Mouse (Mus musculus): ENCODE results near the gene Slc41a1. TPM values are rescaled to one million over a fixed set of nuclear protein-coding genes. Genes with fewer than 3 reads are reported as not detected.

Gene Slc41a1
- total and polyA plus RNA-seq, 3 experiments = 43.4 to 69.5 (median 65.9) TPM

- intact Hi-C loops (cut with DNase I) = no loop called here
- Histone ChIP-seq H3K36me3 (ENCODE audit: control insufficient read depth, insufficient read depth, low read length) (no peaks in the 10 kb centered on the region), H3K79me2 (replicated peaks; ENCODE audit: control insufficient read depth, insufficient read depth, low read length) (no peaks in the 10 kb centered on the region), H3K4me3 (no peak overlapping the region), H3K27me3 (ENCODE audit: control insufficient read depth, insufficient read depth, low read length) (no peaks in the 10 kb centered on the region), H3K4me1 (ENCODE audit: control insufficient read depth, insufficient read depth, low read length) (no peaks in the 10 kb centered on the region), H3K27ac (no peak overlapping the region), H3K9ac (ENCODE audit: low read depth, low read length) (no peak overlapping the region)
- no peak for DNase-seq
- WGBS = 69% methylated on average over 6 of the region's 6 CpGs
- TF ChIP-seq EP300 (IDR thresholded peaks at IDR 0.05; ENCODE audit: insufficient read depth, low read depth, low read length) = no peak
Measured at GRCm38 (mm10) chr1:131890043-131890658, 62.9 kb downstream of the Slc41a1 start.

DNA sequence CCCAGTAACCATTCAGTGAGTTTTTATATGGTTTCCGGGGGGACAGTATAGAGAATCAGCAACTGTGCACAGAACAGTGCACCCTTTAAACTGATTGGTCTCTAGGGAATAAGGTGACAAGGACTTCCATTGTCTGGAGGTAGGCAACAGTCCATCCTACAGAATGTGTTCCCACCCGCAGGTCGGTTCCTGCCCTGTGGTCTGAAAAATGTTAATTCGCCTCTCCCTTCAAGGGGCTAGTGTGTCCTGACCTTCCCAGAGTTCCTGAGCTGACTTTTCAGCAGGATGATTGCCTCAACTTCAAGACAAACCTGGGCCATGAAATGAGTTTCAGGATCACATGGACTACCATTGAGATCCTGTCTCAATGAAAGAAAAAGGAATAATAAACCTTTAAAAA lies 64.1 kb downstream of the Slc41a1 start:
- 83% methylated on average over 4 of the region's 4 CpGs for WGBS
- H3K27ac ChIP-seq = no peak overlapping the region
- H3K4me3 ChIP-seq = no peak overlapping the region
- no peak for DNase-seq
- TF ChIP-seq CTCF (IDR thresholded peaks at IDR 0.05) (no peak), EP300 (IDR thresholded peaks at IDR 0.05; ENCODE audit: insufficient read depth, low read depth, low read length) (no peak), POLR2A (IDR thresholded peaks at IDR 0.05; ENCODE audit: insufficient read depth, low read depth, low read length) (no peak)
- no peak overlapping the region for H3K9ac ChIP-seq (ENCODE audit: low read depth, low read length)
- no peaks in the 10 kb centered on the region for H3K36me3 ChIP-seq (ENCODE audit: control insufficient read depth, insufficient read depth, low read length)
- intact Hi-C loops (cut with DNase I) = no loop called here
- H3K27me3 ChIP-seq (ENCODE audit: control insufficient read depth, insufficient read depth, low read length) = no peaks in the 10 kb centered on the region
- no peaks in the 10 kb centered on the region for H3K4me1 ChIP-seq (ENCODE audit: control insufficient read depth, insufficient read depth, low read length)
- H3K79me2 ChIP-seq (replicated peaks; ENCODE audit: control insufficient read depth, insufficient read depth, low read length) = no peaks in the 10 kb centered on the region

Other genes starting within 250 kb of the Slc41a1 start
- not detected for gene Avpr1b, start 228.3 kb upstream of the Slc41a1 start, total RNA-seq (2021)
- not detected in 2 replicates for gene Avpr1b, start 228.3 kb upstream of the Slc41a1 start, polyA plus RNA-seq (2012; rRNA removed)
- gene Ctse, start 189.2 kb upstream of the Slc41a1 start, total RNA-seq (2021) = under 1 TPM; 0.63 to 0.86 TPM
- 0.39 and 0.70 TPM in 2 replicates for gene Ctse, start 189.2 kb upstream of the Slc41a1 start, polyA plus RNA-seq (2012; rRNA removed)
- gene Rab7b, start 138.8 kb upstream of the Slc41a1 start, total RNA-seq (2021) = 1 to 10 TPM; 3.0 to 3.5 TPM
- 3.7 and 3.9 TPM in 2 replicates for gene Rab7b, start 138.8 kb upstream of the Slc41a1 start, polyA plus RNA-seq (2012; rRNA removed)
- gene Slc26a9, start 83.5 kb upstream of the Slc41a1 start, total RNA-seq (2021) = not detected
- 0.03 and 0.08 TPM in 2 replicates for gene Slc26a9, start 83.5 kb upstream of the Slc41a1 start, polyA plus RNA-seq (2012; rRNA removed)
- gene Pm20d1, start 30.1 kb upstream of the Slc41a1 start, total RNA-seq (2021) = 1 to 10 TPM; 5.8 to 7.5 TPM
- gene Pm20d1, start 30.1 kb upstream of the Slc41a1 start, polyA plus RNA-seq (2012; rRNA removed) = 5.9 and 8.3 TPM in 2 replicates
- gene Rab29, start 39.7 kb downstream of the Slc41a1 start, total RNA-seq (2021) = 10 to 100 TPM; 11.2 to 11.8 TPM
- gene Rab29, start 39.7 kb downstream of the Slc41a1 start, polyA plus RNA-seq (2012; rRNA removed) = 17.4 and 28.6 TPM in 2 replicates
- 10 to 100 TPM; 59.5 to 64.3 TPM for gene Nucks1, start 83.0 kb downstream of the Slc41a1 start, total RNA-seq (2021)
- 9.9 and 18.9 TPM in 2 replicates for gene Nucks1, start 83.0 kb downstream of the Slc41a1 start, polyA plus RNA-seq (2012; rRNA removed)
- gene Slc45a3, start 135.5 kb downstream of the Slc41a1 start, total RNA-seq (2021) = 1 to 10 TPM; 3.8 to 7.0 TPM
- gene Slc45a3, start 135.5 kb downstream of the Slc41a1 start, polyA plus RNA-seq (2012; rRNA removed) = 5.5 and 6.4 TPM in 2 replicates
- 10 to 100 TPM; 76.5 to 77.4 TPM for gene Elk4, start 180.1 kb downstream of the Slc41a1 start, total RNA-seq (2021)
- 20.8 and 32.7 TPM in 2 replicates for gene Elk4, start 180.1 kb downstream of the Slc41a1 start, polyA plus RNA-seq (2012; rRNA removed)
- gene Mfsd4a, start 240.6 kb downstream of the Slc41a1 start, total RNA-seq (2021) = 1 to 10 TPM; 1.4 to 1.6 TPM
- gene Mfsd4a, start 240.6 kb downstream of the Slc41a1 start, polyA plus RNA-seq (2012; rRNA removed) = 3.0 and 3.6 TPM in 2 replicates